Mouse (Mus musculus) limb, embryonic 11.5 days (tissue): ENCODE results near the gene 4932438H23Rik. TPM values are rescaled to one million over a fixed set of nuclear protein-coding genes. Genes with fewer than 3 reads are reported as not detected.

Experiments
- polyA plus RNA-seq: library from polyadenylated mRNA; unstranded; fragments of >200 nt; fragmentation: Nextera tagmentation; extraction: Ambion mirVana; gene quantifications from 2 replicates; pipeline ENCODE4 v1.2.1, GENCODE M21; 2014

4932438H23Rik gene
- polyA plus RNA-seq, 1 experiment from 2014 or later: not detected

Other genes starting within 250 kb of the 4932438H23Rik start
- gene Cfap298, start 160.0 kb downstream of the 4932438H23Rik start, polyA plus RNA-seq: 43.1 and 47.0 TPM in 2 replicates
- gene Synj1, start 83.8 kb downstream of the 4932438H23Rik start, polyA plus RNA-seq: 10.8 and 14.2 TPM in 2 replicates
- 89.3 and 97.2 TPM in 2 replicates for gene Paxbp1, start 50.6 kb downstream of the 4932438H23Rik start, polyA plus RNA-seq
- not detected in 2 replicates for gene Olig2, start 130.3 kb upstream of the 4932438H23Rik start, polyA plus RNA-seq
- 0.13 TPM in 1 of 2 replicates, not detected in the other for gene Olig1, start 174.7 kb upstream of the 4932438H23Rik start, polyA plus RNA-seq